ENCODE assay signal across 8 mouse cellular contexts in genomic region chr12:78862254-78862730, GRCm38 (mm10). TPM values are rescaled to one million over a fixed set of nuclear protein-coding genes. Genes with fewer than 3 reads are reported as not detected.
A peak's percentile ranks its signal among the peaks of the same experiment; 100 is the strongest.
DNase-seq lines count a peak whose midpoint lies in the region; ATAC-seq and TF ChIP-seq lines count a peak whose summit lies in the region.

No protein-coding gene starts in this region.

- H3K4me3 ChIP-seq in left cerebral cortex, adult 2 months = peak overlapping the region; percentile 96
- H3K4me3 ChIP-seq in embryonic facial prominence, embryonic 12.5 days = peak overlapping the region; percentile 91
- H3K4me3 ChIP-seq in intestine, embryonic 16.5 days (ENCODE audit: low read length) = peak overlapping the region; percentile 81
- peak overlapping the region; percentile 71 for H3K4me3 ChIP-seq in neural tube, embryonic 12.5 days

- intact Hi-C loops in left cerebral cortex, adult 2 months (cut with DNase I) = loop anchor here (5.0 kb wide), 3 partner anchors 225 to 1780 kb away; partner anchors contain the start of genes Erh, Gphn, Pigh and Slc39a9
- intact Hi-C loops in left cerebral cortex, postnatal 36 days (cut with DNase I) = no loop called here

- peak overlapping the region; percentile 98 for H3K27ac ChIP-seq in left cerebral cortex, adult 2 months
- H3K27ac ChIP-seq in embryonic facial prominence, embryonic 12.5 days = peak overlapping the region; percentile 91
- peak overlapping the region; percentile 88 for H3K27ac ChIP-seq in intestine, embryonic 16.5 days (ENCODE audit: low read length)
- H3K27ac ChIP-seq in neural tube, embryonic 12.5 days = peak overlapping the region; percentile 51; the same call in 1 of the 2 replicates

- WGBS in embryonic facial prominence, embryonic 12.5 days = under 1% methylated on average over 22 of the region's 22 CpGs
- under 1% methylated on average over 22 of the region's 22 CpGs for WGBS in intestine, embryonic 16.5 days
- under 1% methylated on average over 22 of the region's 22 CpGs for WGBS in neural tube, embryonic 12.5 days

- H3K27me3 ChIP-seq in embryonic facial prominence, embryonic 12.5 days = no peaks in the 10 kb centered on the region
- no peaks in the 10 kb centered on the region for H3K27me3 ChIP-seq in intestine, embryonic 16.5 days (replicated peaks; ENCODE audit: control insufficient read depth, insufficient read depth, low read length)
- no peaks in the 10 kb centered on the region for H3K27me3 ChIP-seq in neural tube, embryonic 12.5 days (replicated peaks)

- no peak for TF ChIP-seq CTCF in left cerebral cortex, adult 2 months (IDR thresholded peaks at IDR 0.05)

- ATAC-seq in embryonic facial prominence, embryonic 12.5 days (ENCODE audit: insufficient number of reproducible peaks, insufficient read depth, low FRiP score, low TSS enrichment) = no peak
- no peak; the same call in 1 of the 2 replicates for ATAC-seq in intestine, embryonic 16.5 days
- ATAC-seq in neural tube, embryonic 12.5 days (ENCODE audit: low FRiP score, low read depth) = no peak; the same call in 1 of the 2 replicates

- H3K9me3 ChIP-seq in embryonic facial prominence, embryonic 12.5 days = no peaks in the 10 kb centered on the region
- no peaks in the 10 kb centered on the region for H3K9me3 ChIP-seq in intestine, embryonic 16.5 days (ENCODE audit: control insufficient read depth, low read length)
- H3K9me3 ChIP-seq in neural tube, embryonic 12.5 days = no peaks in the 10 kb centered on the region

- H3K4me1 ChIP-seq in embryonic facial prominence, embryonic 12.5 days = peaks cover 18% of the 10 kb centered on the region
- H3K4me1 ChIP-seq in intestine, embryonic 16.5 days (ENCODE audit: control insufficient read depth, insufficient read depth, low read length) = peaks cover 7% of the 10 kb centered on the region; the same call in 1 of the 2 replicates
- peaks cover 22% of the 10 kb centered on the region for H3K4me1 ChIP-seq in neural tube, embryonic 12.5 days

- no peak for DNase-seq in left cerebral cortex, adult 2 months (ENCODE audit: extremely low spot score in 1 of 2, low spot score in 2 of 2)
- DNase-seq in left cerebral cortex, postnatal 36 days (ENCODE audit: low spot score in 2 of 2) = no peak
- no peak for DNase-seq in natural killer cell, adult 2 months (ENCODE audit: low spot score in 2 of 2)
- no peak for DNase-seq in yolk sac, embryonic 10.5 days (ENCODE audit: low spot score)
- no peak for DNase-seq in urinary bladder, postnatal 4 days (ENCODE audit: low spot score in 2 of 2)

- H3K4me2 ChIP-seq in embryonic facial prominence, embryonic 12.5 days (replicated peaks) = peak overlapping the region; percentile 75
- H3K4me2 ChIP-seq in intestine, embryonic 16.5 days (ENCODE audit: low read depth, low read length) = peak overlapping the region; percentile 77
- peak overlapping the region; percentile 69 for H3K4me2 ChIP-seq in neural tube, embryonic 12.5 days (replicated peaks)

- peaks cover 9% of the 10 kb centered on the region; the same call in 1 of the 2 replicates for H3K36me3 ChIP-seq in embryonic facial prominence, embryonic 12.5 days
- no peaks in the 10 kb centered on the region; the same call in 1 of the 2 replicates for H3K36me3 ChIP-seq in intestine, embryonic 16.5 days (ENCODE audit: control insufficient read depth, insufficient read depth, low read length)
- H3K36me3 ChIP-seq in neural tube, embryonic 12.5 days = peaks cover 2% of the 10 kb centered on the region; the same call in 1 of the 2 replicates

- H3K9ac ChIP-seq in embryonic facial prominence, embryonic 12.5 days = peak overlapping the region; percentile 92
- H3K9ac ChIP-seq in intestine, embryonic 16.5 days (ENCODE audit: low read depth, low read length) = peak overlapping the region; percentile 88
- peak overlapping the region; percentile 81 for H3K9ac ChIP-seq in neural tube, embryonic 12.5 days

RNA-seq across cellular contexts. Expression of gene Eif2s1, which starts 0.7 kb away (rescaled TPM):
- total RNA-seq in left cerebral cortex, adult 2 months (2021) = 10 to 100 TPM; 44.8 to 51.8 TPM
- 10 to 100 TPM; 44.8 to 49.8 TPM for total RNA-seq in left cerebral cortex, postnatal 36 days (2021)
- polyA plus RNA-seq in embryonic facial prominence, embryonic 12.5 days (2016; fragmentation: Nextera tagmentation; extraction: Ambion mirVana) = 199 and 208 TPM in 2 replicates
- polyA plus RNA-seq in intestine, embryonic 16.5 days (2015; fragmentation: Nextera tagmentation; extraction: Ambion mirVana) = 204 and 205 TPM in 2 replicates
- polyA plus RNA-seq in neural tube, embryonic 12.5 days (2016; fragmentation: Nextera tagmentation; extraction: Ambion mirVana) = 174 and 183 TPM in 2 replicates

RNA-seq across cellular contexts. Expression of gene Atp6v1d, which starts 0.9 kb away (rescaled TPM):
- total RNA-seq in left cerebral cortex, adult 2 months (2021) = 100 to 1,000 TPM; 274 to 294 TPM
- total RNA-seq in left cerebral cortex, postnatal 36 days (2021) = 100 to 1,000 TPM; 288 to 293 TPM
- polyA plus RNA-seq in embryonic facial prominence, embryonic 12.5 days (2016; fragmentation: Nextera tagmentation; extraction: Ambion mirVana) = 70.1 and 74.4 TPM in 2 replicates
- 66.5 and 72.3 TPM in 2 replicates for polyA plus RNA-seq in intestine, embryonic 16.5 days (2015; fragmentation: Nextera tagmentation; extraction: Ambion mirVana)
- polyA plus RNA-seq in neural tube, embryonic 12.5 days (2016; fragmentation: Nextera tagmentation; extraction: Ambion mirVana) = 102 and 115 TPM in 2 replicates

RNA-seq across cellular contexts. Expression of gene Plek2, which starts 44.5 kb away (rescaled TPM):
- under 1 TPM in 1 of 2 experiments, not detected in 1; 0.36 TPM for total RNA-seq in left cerebral cortex, adult 2 months (2021)
- total RNA-seq in left cerebral cortex, postnatal 36 days (2021) = not detected
- 3.0 and 4.1 TPM in 2 replicates for polyA plus RNA-seq in embryonic facial prominence, embryonic 12.5 days (2016; fragmentation: Nextera tagmentation; extraction: Ambion mirVana)
- 30.4 and 31.7 TPM in 2 replicates for polyA plus RNA-seq in intestine, embryonic 16.5 days (2015; fragmentation: Nextera tagmentation; extraction: Ambion mirVana)
- 1.7 and 2.2 TPM in 2 replicates for polyA plus RNA-seq in neural tube, embryonic 12.5 days (2016; fragmentation: Nextera tagmentation; extraction: Ambion mirVana)
